11 mouse cellular contexts compared by ENCODE assay signal in the genomic region with DNA sequence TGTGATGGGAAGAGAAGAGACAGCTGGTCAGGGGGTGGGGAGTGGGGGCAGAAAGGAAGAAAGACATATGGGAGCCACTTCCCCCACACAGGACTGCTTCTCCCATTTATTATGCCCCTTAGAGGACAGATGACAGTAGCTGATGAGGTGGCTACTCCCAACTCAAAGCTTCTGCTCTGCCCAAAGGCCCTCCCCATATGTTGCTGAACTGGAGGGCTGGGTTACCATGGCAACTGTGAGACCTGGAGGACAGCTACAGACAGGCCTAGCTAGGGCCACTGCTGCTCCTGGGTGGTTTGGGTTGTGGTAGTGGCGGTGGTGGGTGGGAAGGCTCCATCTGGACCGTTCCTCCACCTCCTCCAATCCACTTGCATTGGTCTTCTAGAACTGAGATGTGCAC. TPM values are rescaled to one million over a fixed set of nuclear protein-coding genes. Genes with fewer than 3 reads are reported as not detected.
A peak's percentile ranks its signal among the peaks of the same experiment; 100 is the strongest.
DNase-seq lines count a peak whose midpoint lies in the region.
"Had no signal": no experiment of that assay in that cellular context is flagged by ENCODE, and none has a peak within 500 bp of the region (broad histone marks: within the 10 kb centered on the region; RNA-seq: fewer than 3 reads in every experiment).

No protein-coding gene starts in this region.

- peaks cover 17% of the 10 kb centered on the region for H3K4me1 ChIP-seq in embryonic facial prominence, embryonic 10.5 days
- H3K4me1 ChIP-seq in limb, embryonic 10.5 days = peaks cover 16% of the 10 kb centered on the region

- H3K4me3 ChIP-seq in embryonic facial prominence, embryonic 10.5 days = no peak overlapping the region
- H3K4me3 ChIP-seq in limb, embryonic 10.5 days = no peak overlapping the region
- H3K4me3 ChIP-seq: heart, embryonic 13.5 days; megakaryocyte, embryonic 14.5 days had no signal

- peaks cover 78% of the 10 kb centered on the region for H3K27me3 ChIP-seq in embryonic facial prominence, embryonic 10.5 days (replicated peaks; ENCODE audit: low read depth, poor library complexity, severe bottlenecking)
- peaks cover 70% of the 10 kb centered on the region for H3K27me3 ChIP-seq in limb, embryonic 10.5 days (ENCODE audit: low read depth, poor library complexity, severe bottlenecking)

- H3K27ac ChIP-seq in embryonic facial prominence, embryonic 10.5 days (replicated peaks) = no peak overlapping the region
- H3K27ac ChIP-seq in limb, embryonic 10.5 days = no peak overlapping the region
- H3K27ac ChIP-seq: heart, embryonic 13.5 days had no signal

- peak; percentile 47 for DNase-seq in embryonic facial prominence, embryonic 10.5 days (ENCODE audit: low spot score)
- peak; percentile 23 to 48 for DNase-seq in frontal cortex, postnatal 25 days (ENCODE audit: low spot score in 2 of 2)
- DNase-seq in left cerebral cortex, postnatal 25 days (ENCODE audit: low spot score in 2 of 2) = peak; percentile 65 to 92
- peak; percentile 85 for DNase-seq in retina, postnatal 1 day
- no peak for DNase-seq in kidney, adult 18-20 months
- no peak for DNase-seq in thymus, adult 18-20 months
- no peak for DNase-seq in limb, embryonic 10.5 days (ENCODE audit: low spot score)
- DNase-seq: cerebellum, adult 11 months had no signal

- no peaks in the 10 kb centered on the region for H3K36me3 ChIP-seq in embryonic facial prominence, embryonic 10.5 days (replicated peaks)
- no peaks in the 10 kb centered on the region for H3K36me3 ChIP-seq in limb, embryonic 10.5 days
- H3K36me3 ChIP-seq: heart, embryonic 13.5 days had no signal

- H3K9me3 ChIP-seq in embryonic facial prominence, embryonic 10.5 days = no peaks in the 10 kb centered on the region
- no peaks in the 10 kb centered on the region for H3K9me3 ChIP-seq in limb, embryonic 10.5 days (replicated peaks)
- H3K9me3 ChIP-seq: heart, embryonic 13.5 days; megakaryocyte, embryonic 14.5 days had no signal

- intact Hi-C loops in left cerebral cortex, postnatal 25 days (cut with DNase I) = loop anchor here (1.0 to 5.0 kb wide), 2 partner anchors 9 to 402 kb away; a partner anchor contains a TSS

- WGBS in embryonic facial prominence, embryonic 10.5 days = 54% methylated on average over 2 of the region's 2 CpGs
- WGBS in limb, embryonic 10.5 days = 31% methylated on average over 2 of the region's 2 CpGs

RNA-seq across cellular contexts. Expression of a gene that starts 5.9 kb away (rescaled TPM):
- polyA plus RNA-seq in embryonic facial prominence, embryonic 10.5 days (2016; fragmentation: Nextera tagmentation; extraction: Ambion mirVana) = 0.05 TPM in 1 of 2 replicates, not detected in the other
- 1 to 10 TPM in 1 of 2 experiments, under 1 TPM in 1; 0.34 to 1.2 TPM for total RNA-seq in left cerebral cortex, postnatal 25 days (2021)
- polyA plus RNA-seq in limb, embryonic 10.5 days (2016; fragmentation: Nextera tagmentation; extraction: Ambion mirVana) = not detected in 2 replicates
- total RNA-seq: MEL had no signal
- polyA plus RNA-seq: heart, embryonic 13.5 days had no signal

RNA-seq across cellular contexts. Expression of a gene that starts 8.7 kb away (rescaled TPM):
- polyA plus RNA-seq in embryonic facial prominence, embryonic 10.5 days (2016; fragmentation: Nextera tagmentation; extraction: Ambion mirVana) = 0.59 and 0.64 TPM in 2 replicates
- total RNA-seq in left cerebral cortex, postnatal 25 days (2021) = 100 to 1,000 TPM; 180 to 216 TPM
- 0.05 TPM in 1 of 2 replicates, not detected in the other for polyA plus RNA-seq in limb, embryonic 10.5 days (2016; fragmentation: Nextera tagmentation; extraction: Ambion mirVana)
- total RNA-seq: MEL had no signal

RNA-seq across cellular contexts. Expression of a gene that starts 21.2 kb away (rescaled TPM):
- 20.7 and 23.6 TPM in 2 replicates for polyA plus RNA-seq in embryonic facial prominence, embryonic 10.5 days (2016; fragmentation: Nextera tagmentation; extraction: Ambion mirVana)
- total RNA-seq in left cerebral cortex, postnatal 25 days (2021) = 10 to 100 TPM; 20.2 to 25.3 TPM
- polyA plus RNA-seq in limb, embryonic 10.5 days (2016; fragmentation: Nextera tagmentation; extraction: Ambion mirVana) = 22.1 and 26.9 TPM in 2 replicates

RNA-seq across cellular contexts. Expression of a gene that starts 28.4 kb away (rescaled TPM):
- polyA plus RNA-seq in embryonic facial prominence, embryonic 10.5 days (2016; fragmentation: Nextera tagmentation; extraction: Ambion mirVana) = 3.4 and 3.5 TPM in 2 replicates
- total RNA-seq in left cerebral cortex, postnatal 25 days (2021) = 10 to 100 TPM; 46.6 to 46.9 TPM
- 2.4 and 2.9 TPM in 2 replicates for polyA plus RNA-seq in limb, embryonic 10.5 days (2016; fragmentation: Nextera tagmentation; extraction: Ambion mirVana)

RNA-seq across cellular contexts. Expression of a gene that starts 40.3 kb away (rescaled TPM):
- 77.3 and 88.4 TPM in 2 replicates for polyA plus RNA-seq in embryonic facial prominence, embryonic 10.5 days (2016; fragmentation: Nextera tagmentation; extraction: Ambion mirVana)
- 10 to 100 TPM; 15.2 to 15.4 TPM for total RNA-seq in left cerebral cortex, postnatal 25 days (2021)
- 74.5 and 83.2 TPM in 2 replicates for polyA plus RNA-seq in limb, embryonic 10.5 days (2016; fragmentation: Nextera tagmentation; extraction: Ambion mirVana)

Comparison
In these comparisons a context has a peak if more than half of its experiments do, and no peak if none do; other contexts are left out.
1. DNase-seq: peak in embryonic facial prominence, embryonic 10.5 days (single experiment), frontal cortex, postnatal 25 days (2 of 2), left cerebral cortex, postnatal 25 days (2 of 2) and retina, postnatal 1 day (single experiment); none in kidney, adult 18-20 months (single experiment), thymus, adult 18-20 months (0 of 2) and limb, embryonic 10.5 days (single experiment).